Mouse (Mus musculus): ENCODE results near the gene Zfp282.
"Not testable (repeated sequence)": the region's sequence is repeated elsewhere in the genome, so short reads cannot be mapped to it uniquely, and the experiment has no call there.

Gene Zfp282

GRCm38 (mm10) chr6:47877058-47877457 lies at the start of gene Zfp282:
Gene Zfp282, plus strand, starts transcription at chr6:47877204.
- DNase-seq = no peak

GRCm38 (mm10) chr6:47827462-47827861 lies 49.5 kb upstream of the Zfp282 start:
- DNase-seq = no peak

GRCm38 (mm10) chr6:47828950-47829349 lies 48.1 kb upstream of the Zfp282 start:
- DNase-seq = no peak

GRCm38 (mm10) chr6:47830104-47831078 lies 46.6 kb upstream of the Zfp282 start, which contains the start of gene Zfp786:
Gene Zfp786, minus strand, starts transcription at chr6:47830867.
- DNase-seq = peak; percentile 95 to 96

GRCm38 (mm10) chr6:47832220-47832619 lies 44.8 kb upstream of the Zfp282 start:
- no peak for DNase-seq

GRCm38 (mm10) chr6:47835482-47835983 lies 41.5 kb upstream of the Zfp282 start, which contains the start of gene Zfp398:
Gene Zfp398, plus strand, starts transcription at chr6:47835661.
- peak; percentile 94 to 97 for DNase-seq

GRCm38 (mm10) chr6:47835984-47836521 lies 41.0 kb upstream of the Zfp282 start:
- DNase-seq = peak; percentile 63 to 79

GRCm38 (mm10) chr6:47837630-47838029 lies 39.4 kb upstream of the Zfp282 start:
- no peak for DNase-seq

- DNase-seq = no peak
These were observed 35.9 kb upstream of the Zfp282 start for GRCm38 (mm10) chr6:47841077-47841476.

GRCm38 (mm10) chr6:47841831-47842230 lies 35.2 kb upstream of the Zfp282 start:
- DNase-seq = no peak

- DNase-seq = no peak
These were observed 34.7 kb upstream of the Zfp282 start for GRCm38 (mm10) chr6:47842337-47842736.

- DNase-seq = no peak
These were observed 31.2 kb upstream of the Zfp282 start for GRCm38 (mm10) chr6:47845779-47846178.

GRCm38 (mm10) chr6:47857241-47857640 lies 19.8 kb upstream of the Zfp282 start:
- DNase-seq = no peak

- not testable (repeated sequence) for DNase-seq
These were observed 19.3 kb upstream of the Zfp282 start for GRCm38 (mm10) chr6:47857729-47858128.

GRCm38 (mm10) chr6:47872266-47872665 lies 4.7 kb upstream of the Zfp282 start:
- DNase-seq = no peak

- DNase-seq = peak; percentile 89 to 96
These were observed 593 bp downstream of the Zfp282 start for GRCm38 (mm10) chr6:47877461-47878132.

- no peak for DNase-seq
These were observed 1.1 kb downstream of the Zfp282 start for GRCm38 (mm10) chr6:47878133-47878514.

GRCm38 (mm10) chr6:47878593-47878992 lies 1.6 kb downstream of the Zfp282 start:
- DNase-seq = no peak

- DNase-seq = no peak
These were observed 2.2 kb downstream of the Zfp282 start for GRCm38 (mm10) chr6:47879049-47879716.

GRCm38 (mm10) chr6:47880166-47880565 lies 3.2 kb downstream of the Zfp282 start:
- DNase-seq = no peak

GRCm38 (mm10) chr6:47888812-47889383 lies 11.9 kb downstream of the Zfp282 start:
- no peak for DNase-seq

- no peak for DNase-seq
These were observed 22.4 kb downstream of the Zfp282 start for GRCm38 (mm10) chr6:47899416-47899815.
